Mouse (Mus musculus) heart, embryonic 14.5 days (tissue): Measurements from ENCODE around the gene Pik3ip1. TPM values are rescaled to one million over a fixed set of nuclear protein-coding genes. Genes with fewer than 3 reads are reported as not detected.

Experiments used
- ATAC-seq: fragments of 200-750 bp; cut with Nextera tagmentation; 2 replicates; pipeline ENCODE4 v1.8.0; 2017; ENCODE audit warnings: low read depth, moderate TSS enrichment; ENCODE audit not compliant: insufficient number of reproducible peaks, insufficient read depth, low FRiP score
- H3K27ac ChIP-seq, 2 experiments: fragments of 200-500 bp in 1 of 2; fragments of 300-500 bp in 1 of 2; sonication (generic) in 1 of 2; replicated peaks in 1 of 2; 2 replicates each; pipeline ENCODE4 v1.5.1; 2012 to 2014; ENCODE audit warnings: low read depth in 2 of 2, low read length in 2 of 2, control low read depth in 1 of 2, mild to moderate bottlenecking in 1 of 2, mixed read lengths in 1 of 2; ENCODE audit not compliant: control insufficient read depth in 1 of 2, insufficient read depth in 1 of 2
- H3K27me3 ChIP-seq: fragments of 300-500 bp; sonication (generic); 2 replicates; pipeline ENCODE4 v1.6.1; 2014; ENCODE audit warnings: mild to moderate bottlenecking, low read length, control low read depth; ENCODE audit not compliant: control insufficient read depth, insufficient read depth
- H3K36me3 ChIP-seq: fragments of 300-500 bp; sonication (generic); 2 replicates; pipeline ENCODE4 v1.6.1; 2014; ENCODE audit warnings: mild to moderate bottlenecking, control low read depth, low read length, mixed read lengths; ENCODE audit not compliant: control insufficient read depth, insufficient read depth
- H3K4me1 ChIP-seq, 2 experiments: fragments of 200-500 bp in 1 of 2; fragments of 300-500 bp in 1 of 2; sonication (generic) in 1 of 2; 2 replicates each; pipeline ENCODE4 v1.6.1; 2012 to 2014; ENCODE audit warnings: low read length in 2 of 2, control low read depth in 1 of 2, mixed read lengths in 1 of 2; ENCODE audit not compliant: control insufficient read depth in 2 of 2, insufficient read depth in 2 of 2
- H3K4me2 ChIP-seq: fragments of 300-500 bp; sonication (generic); 2 replicates; pipeline ENCODE4 v1.6.1; 2014; ENCODE audit warnings: mild to moderate bottlenecking, low read length
- H3K4me3 ChIP-seq, 2 experiments: fragments of 200-500 bp in 1 of 2; fragments of 300-500 bp in 1 of 2; sonication (generic) in 1 of 2; 2 replicates each; pipeline ENCODE4 v1.5.1; 2012 to 2014; ENCODE audit warnings: low read length in 2 of 2, mild to moderate bottlenecking in 2 of 2, control low read depth in 1 of 2, low read depth in 1 of 2, moderate library complexity in 1 of 2; ENCODE audit not compliant: control insufficient read depth in 1 of 2, insufficient read depth in 1 of 2
- H3K9ac ChIP-seq: fragments of 300-500 bp; sonication (generic); 2 replicates; pipeline ENCODE4 v1.6.1; 2014; ENCODE audit warnings: mild to moderate bottlenecking, low read length
- H3K9me3 ChIP-seq: fragments of 300-500 bp; sonication (generic); 2 replicates; pipeline ENCODE4 v1.6.1; 2016; ENCODE audit warnings: low read length, control low read depth; ENCODE audit not compliant: control insufficient read depth
- WGBS: fragments of 180-500 bp; shearing (Covaris S2); extraction: QIAGEN DNeasy Blood & Tissue Kit; methylation state at CpG from one replicate; pipeline ENCODE4 v1.1.7; 2014; 5-methylcytosine and 5-hydroxymethylcytosine counted together
- polyA plus RNA-seq: library from polyadenylated mRNA; unstranded; fragments of >200 nt; fragmentation: Nextera tagmentation; extraction: Ambion mirVana; gene quantifications from 2 replicates; pipeline ENCODE4 v1.2.1, GENCODE M21; 2014

Gene Pik3ip1
- polyA plus RNA-seq, 1 experiment from 2014 or later: 32.2 TPM

DNA sequence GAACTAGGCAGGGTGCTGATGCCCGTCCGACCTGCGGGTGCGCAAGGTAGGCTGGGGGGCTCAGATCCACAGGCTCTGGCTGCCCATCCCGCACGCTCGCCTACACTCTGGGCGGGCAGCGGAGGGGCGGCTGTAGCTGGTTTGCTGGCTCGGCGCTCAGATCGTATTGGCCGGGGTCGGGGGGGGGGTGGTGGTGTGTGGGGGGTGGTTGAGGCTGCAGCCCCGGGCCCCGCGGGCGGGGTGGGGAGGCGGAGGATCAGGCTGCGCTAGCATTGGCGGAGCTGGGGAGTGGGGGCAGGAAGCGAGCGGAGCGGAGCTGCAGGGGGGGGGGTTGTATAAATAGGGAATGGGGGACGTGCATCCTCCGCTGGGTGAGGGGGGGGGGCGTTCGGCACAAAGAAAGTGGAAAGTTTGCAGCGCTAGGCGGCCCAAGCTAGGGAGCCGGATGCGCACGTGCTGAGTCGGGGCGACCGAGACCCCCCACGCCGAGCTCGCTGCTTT is 40.8 kb upstream of the Pik3ip1 start:
- Histone ChIP-seq H3K9ac (peak overlapping the region; percentile 98), H3K9me3 (no peaks in the 10 kb centered on the region), H3K4me2 (peak overlapping the region; percentile 83), H3K27ac (peak overlapping the region; percentile 99 to 100), H3K4me3 (peak overlapping the region; percentile 67 to 86), H3K27me3 (no peaks in the 10 kb centered on the region), H3K4me1 (peaks cover 14 to 25% of the 10 kb centered on the region in 2 experiments), H3K36me3 (peaks cover 16% of the 10 kb centered on the region)
- ATAC-seq: peak; percentile 88
- under 1% methylated on average over 35 of the region's 40 CpGs for WGBS

DNA sequence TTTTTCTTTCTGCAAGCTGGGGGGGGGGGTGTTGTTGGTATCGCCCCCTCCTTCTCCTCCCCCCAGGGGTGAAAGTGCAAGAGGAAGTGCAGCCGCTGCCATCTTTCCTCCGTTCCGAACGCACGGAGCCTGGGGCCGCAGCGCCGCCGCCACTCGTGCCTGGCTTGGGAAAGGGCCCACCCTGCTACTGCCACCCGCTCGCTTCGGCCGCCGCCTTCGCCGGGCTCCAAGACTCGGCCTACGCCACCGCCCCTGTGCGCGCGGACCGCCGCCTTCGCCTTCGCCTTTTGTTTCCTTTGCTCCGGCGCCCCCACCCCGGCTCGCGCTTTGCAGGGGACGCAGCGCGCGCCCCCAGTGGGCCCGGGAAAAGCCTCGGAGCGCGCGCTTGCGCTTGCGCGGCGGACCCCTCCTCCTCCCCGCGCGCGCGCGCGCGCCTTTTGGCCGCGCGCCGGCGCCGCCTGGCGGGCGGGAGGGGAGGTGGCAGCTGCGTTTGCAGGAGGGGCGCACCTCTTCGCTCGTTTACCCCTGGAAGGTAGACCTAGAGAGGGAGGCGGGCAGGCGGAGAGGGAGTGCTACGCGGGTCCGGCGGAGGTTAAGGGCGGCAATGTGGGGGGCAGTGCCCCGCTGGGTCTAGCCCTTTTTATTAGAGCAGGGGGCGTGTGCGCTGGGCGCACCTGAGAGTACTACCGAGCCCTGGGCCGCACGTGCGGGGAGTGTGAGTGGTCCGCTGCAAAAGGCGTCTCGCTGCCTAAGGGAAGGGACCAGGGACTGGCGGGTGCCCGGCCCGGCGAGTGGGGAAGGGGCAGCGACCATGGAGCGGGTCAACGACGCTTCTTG is 40.2 kb upstream of the Pik3ip1 start:
- H3K4me3 ChIP-seq: peak overlapping the region; percentile 67 to 74
- peaks cover 23% of the 10 kb centered on the region for H3K36me3 ChIP-seq
- no peaks in the 10 kb centered on the region for H3K9me3 ChIP-seq
- H3K27ac ChIP-seq: peak overlapping the region; percentile 99 to 100
- H3K9ac ChIP-seq: peak overlapping the region; percentile 98
- ATAC-seq: peak; percentile 62
- H3K4me1 ChIP-seq: peaks cover 14 to 30% of the 10 kb centered on the region in 2 experiments
- H3K27me3 ChIP-seq: no peaks in the 10 kb centered on the region
- peak overlapping the region; percentile 83 for H3K4me2 ChIP-seq
- WGBS: under 1% methylated on average over 76 of the region's 92 CpGs

DNA sequence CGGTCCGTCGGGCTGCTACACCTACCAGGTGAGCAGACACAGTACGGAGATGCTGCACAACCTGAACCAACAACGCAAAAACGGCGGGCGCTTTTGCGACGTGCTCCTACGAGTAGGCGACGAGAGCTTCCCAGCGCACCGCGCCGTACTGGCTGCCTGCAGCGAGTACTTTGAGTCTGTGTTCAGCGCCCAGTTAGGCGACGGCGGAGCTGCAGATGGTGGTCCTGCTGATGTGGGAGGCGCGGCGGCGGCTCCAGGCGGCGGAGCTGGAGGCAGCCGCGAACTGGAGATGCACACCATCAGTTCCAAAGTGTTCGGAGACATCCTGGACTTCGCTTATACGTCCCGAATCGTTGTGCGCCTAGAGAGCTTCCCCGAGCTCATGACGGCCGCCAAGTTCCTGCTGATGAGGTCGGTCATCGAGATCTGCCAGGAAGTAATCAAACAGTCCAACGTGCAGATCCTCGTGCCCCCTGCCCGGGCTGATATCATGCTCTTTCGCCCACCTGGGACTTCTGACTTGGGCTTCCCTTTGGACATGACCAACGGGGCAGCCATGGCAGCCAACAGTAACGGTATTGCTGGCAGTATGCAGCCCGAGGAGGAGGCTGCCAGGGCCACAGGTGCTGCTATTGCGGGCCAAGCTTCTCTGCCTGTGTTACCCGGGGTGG is 39.4 kb upstream of the Pik3ip1 start:
- peak overlapping the region; percentile 98 for H3K9ac ChIP-seq
- peak overlapping the region; percentile 67 to 74 for H3K4me3 ChIP-seq
- peaks cover 30% of the 10 kb centered on the region for H3K36me3 ChIP-seq
- peak overlapping the region; percentile 83 for H3K4me2 ChIP-seq
- no peak for ATAC-seq
- H3K9me3 ChIP-seq: no peaks in the 10 kb centered on the region
- no peaks in the 10 kb centered on the region for H3K27me3 ChIP-seq
- H3K4me1 ChIP-seq: peaks cover 16 to 35% of the 10 kb centered on the region in 2 experiments
- WGBS: under 1% methylated on average over 50 of the region's 50 CpGs
- H3K27ac ChIP-seq: peak overlapping the region; percentile 60 to 100

DNA sequence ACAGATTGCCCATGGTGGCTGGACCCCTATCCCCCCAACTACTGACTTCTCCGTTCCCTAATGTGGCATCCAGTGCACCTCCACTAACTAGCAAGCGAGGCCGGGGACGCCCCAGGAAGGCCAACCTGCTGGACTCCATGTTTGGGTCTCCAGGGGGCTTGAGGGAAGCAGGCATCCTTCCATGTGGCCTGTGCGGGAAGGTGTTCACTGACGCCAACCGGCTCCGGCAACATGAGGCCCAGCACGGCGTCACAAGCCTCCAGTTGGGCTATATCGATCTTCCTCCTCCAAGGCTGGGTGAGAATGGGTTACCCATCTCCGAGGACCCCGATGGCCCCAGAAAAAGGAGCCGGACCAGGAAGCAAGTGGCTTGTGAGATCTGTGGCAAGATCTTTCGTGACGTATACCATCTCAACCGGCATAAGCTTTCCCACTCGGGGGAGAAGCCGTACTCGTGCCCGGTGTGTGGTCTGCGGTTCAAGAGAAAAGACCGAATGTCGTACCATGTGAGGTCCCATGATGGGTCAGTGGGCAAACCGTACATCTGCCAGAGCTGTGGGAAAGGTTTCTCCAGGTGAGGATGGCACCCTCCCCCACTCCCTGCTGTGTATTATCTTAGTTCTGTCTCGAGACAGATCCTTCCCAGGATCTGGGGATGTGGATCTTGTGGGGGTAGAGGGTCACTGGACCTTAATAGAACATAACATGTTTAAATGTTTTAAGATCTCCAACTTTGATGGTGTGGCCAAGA is 38.7 kb upstream of the Pik3ip1 start:
- H3K27ac ChIP-seq: peak overlapping the region; percentile 69 to 100
- ATAC-seq: no peak
- peaks cover 37% of the 10 kb centered on the region for H3K36me3 ChIP-seq
- H3K9ac ChIP-seq: peak overlapping the region; percentile 98
- H3K9me3 ChIP-seq: no peaks in the 10 kb centered on the region
- peak overlapping the region; percentile 83 for H3K4me2 ChIP-seq
- peak overlapping the region; percentile 67 to 74 for H3K4me3 ChIP-seq
- H3K4me1 ChIP-seq: peaks cover 19 to 38% of the 10 kb centered on the region in 2 experiments
- H3K27me3 ChIP-seq: no peaks in the 10 kb centered on the region
- 4% methylated on average over 26 of the region's 26 CpGs for WGBS

DNA sequence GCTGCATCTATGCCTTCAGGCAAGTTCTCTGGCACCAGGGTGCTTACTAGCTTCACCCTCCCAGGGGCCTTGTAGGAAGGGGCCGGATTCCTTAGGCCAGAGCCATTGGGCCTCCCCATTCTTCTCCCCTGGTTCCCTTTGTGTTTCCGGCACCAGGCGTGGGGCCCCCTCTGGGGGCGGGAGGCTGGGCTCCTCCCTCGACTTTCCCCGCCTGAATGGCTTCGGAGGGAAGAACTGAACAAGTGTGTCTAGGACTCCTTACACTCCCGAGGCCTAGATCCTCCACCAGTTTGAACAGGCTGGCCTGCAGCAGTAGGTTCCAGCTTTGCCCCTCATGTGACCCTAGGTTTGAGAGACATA is 38.2 kb upstream of the Pik3ip1 start:
- Histone ChIP-seq H3K27me3 (no peaks in the 10 kb centered on the region), H3K4me3 (peak overlapping the region; percentile 67 to 74), H3K27ac (peak overlapping the region; percentile 69 to 100), H3K4me1 (peaks cover 19 to 38% of the 10 kb centered on the region in 2 experiments), H3K9me3 (no peaks in the 10 kb centered on the region), H3K9ac (peak overlapping the region; percentile 98), H3K4me2 (peak overlapping the region; percentile 83), H3K36me3 (peaks cover 43% of the 10 kb centered on the region)
- WGBS: under 1% methylated on average over 8 of the region's 8 CpGs
- no peak for ATAC-seq

DNA sequence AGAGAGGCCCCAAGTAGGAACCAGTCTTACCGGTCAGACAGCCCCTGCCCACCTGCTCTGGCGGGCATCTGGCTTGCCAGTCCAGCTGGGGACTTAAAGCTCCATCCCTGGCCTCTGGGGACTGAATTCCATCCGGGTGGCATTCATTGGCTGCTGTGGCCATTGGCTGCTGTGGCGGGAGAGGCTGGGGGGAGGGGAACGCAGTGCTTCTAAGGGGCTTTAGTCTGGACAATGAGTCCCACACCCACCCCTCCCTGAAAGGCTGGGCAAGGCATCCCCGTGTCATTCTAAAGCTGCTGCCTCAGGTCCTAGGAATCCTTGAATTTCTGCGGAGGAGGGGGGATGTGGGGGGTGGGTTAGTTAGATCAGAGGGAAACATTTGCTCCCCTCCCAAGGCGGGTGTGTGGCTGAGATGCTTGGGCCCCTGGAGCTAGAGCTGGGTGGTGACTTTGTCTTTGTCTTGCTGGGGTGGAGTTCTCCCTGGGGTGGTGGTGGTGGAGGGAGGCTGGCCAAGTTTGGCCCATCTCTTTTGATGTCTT is 37.4 kb upstream of the Pik3ip1 start:
- Histone ChIP-seq H3K36me3 (peaks cover 50% of the 10 kb centered on the region), H3K27me3 (no peaks in the 10 kb centered on the region), H3K27ac (peak overlapping the region; percentile 69 to 100; a peak in 3 of 4 replicates), H3K9me3 (no peaks in the 10 kb centered on the region), H3K9ac (peak overlapping the region; percentile 98), H3K4me3 (peak overlapping the region; percentile 67 to 74), H3K4me2 (peak overlapping the region; percentile 83), H3K4me1 (peaks cover 19 to 38% of the 10 kb centered on the region in 2 experiments)
- under 1% methylated on average over 8 of the region's 8 CpGs for WGBS
- ATAC-seq: no peak

DNA sequence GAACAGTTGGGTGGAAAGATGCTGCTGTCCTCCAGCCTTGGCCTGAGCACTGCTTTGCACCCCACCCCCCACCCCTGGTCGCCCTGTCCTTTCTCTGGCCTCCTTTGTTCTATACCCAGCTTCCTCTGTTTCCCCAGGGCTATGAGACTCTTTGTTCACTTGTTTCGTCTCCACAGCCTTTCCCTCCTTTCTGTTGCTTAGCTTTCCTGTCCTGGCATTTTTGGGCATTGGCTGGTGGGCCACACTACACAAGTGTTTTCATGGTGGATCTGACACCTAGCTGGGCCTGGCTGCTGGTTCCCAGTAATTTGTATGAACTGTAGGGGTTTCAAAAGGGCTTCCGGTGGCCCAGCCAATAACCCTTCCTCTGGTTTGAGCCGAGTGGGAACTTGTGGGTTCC is 36.8 kb upstream of the Pik3ip1 start:
- peak overlapping the region; percentile 98 for H3K9ac ChIP-seq
- no peaks in the 10 kb centered on the region for H3K9me3 ChIP-seq
- no peaks in the 10 kb centered on the region for H3K27me3 ChIP-seq
- peaks cover 56% of the 10 kb centered on the region for H3K36me3 ChIP-seq
- H3K27ac ChIP-seq: no peak overlapping the region
- no peak for ATAC-seq
- peaks cover 19 to 38% of the 10 kb centered on the region in 2 experiments for H3K4me1 ChIP-seq
- WGBS: 68% methylated on average over 4 of the region's 4 CpGs
- H3K4me2 ChIP-seq: peak overlapping the region; percentile 83
- H3K4me3 ChIP-seq: peak overlapping the region in 1 of 2 experiments; percentile 67; a peak in 2 of 4 replicates
